Mouse (Mus musculus): ENCODE measurements around the gene Klhl41.
"Not testable (repeated sequence)": the region's sequence is repeated elsewhere in the genome, so short reads cannot be mapped to it uniquely, and the experiment has no call there.

The Klhl41 gene

DNA sequence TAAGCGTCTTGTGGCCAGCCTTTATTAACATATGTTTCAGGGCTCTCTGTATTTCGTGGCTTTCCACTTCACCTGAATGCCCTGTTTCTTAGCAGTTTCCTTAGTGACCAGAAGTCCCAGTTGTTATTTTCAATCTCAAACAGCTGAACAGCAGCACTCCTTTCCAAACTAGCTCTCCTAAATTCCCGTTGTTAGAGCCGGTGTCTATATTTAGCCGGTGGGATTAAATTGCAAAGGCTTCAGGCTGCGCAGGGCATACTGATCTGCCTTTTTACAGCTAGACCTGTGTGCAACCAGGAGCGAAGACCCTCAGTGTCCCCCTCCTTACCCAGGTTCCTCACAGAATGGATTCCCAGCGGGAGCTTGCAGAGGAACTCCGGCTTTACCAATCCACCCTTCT lies at the start of gene Klhl41:
TSS of gene Klhl41 (plus strand) at position 268 of the 400 bp plus-strand sequence.
- DNase-seq (ENCODE audit: low spot score): no peak

- DNase-seq (ENCODE audit: low spot score): no peak
These were observed 40.7 kb upstream of the Klhl41 start for GRCm38 (mm10) chr2:69629215-69629614.

DNA sequence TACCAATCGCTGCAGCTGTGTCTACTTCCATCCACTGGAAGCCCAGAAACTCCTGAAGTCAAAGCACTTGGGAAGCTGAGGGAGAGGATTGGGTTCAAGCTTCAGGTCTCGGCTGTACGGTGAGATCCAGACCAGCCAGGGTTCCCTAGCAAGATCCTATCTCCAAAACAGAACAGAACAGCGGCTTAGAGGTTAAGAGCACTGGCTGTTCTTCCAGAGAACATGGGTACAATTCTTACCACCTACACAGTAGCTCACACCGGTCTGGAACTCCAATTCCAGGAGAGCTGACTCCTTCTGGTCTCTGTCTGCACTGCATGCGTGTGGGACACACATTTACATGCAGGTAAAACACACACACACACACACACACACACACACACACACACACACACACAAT lies 40.0 kb upstream of the Klhl41 start:
- no peak for DNase-seq (ENCODE audit: low spot score)

DNA sequence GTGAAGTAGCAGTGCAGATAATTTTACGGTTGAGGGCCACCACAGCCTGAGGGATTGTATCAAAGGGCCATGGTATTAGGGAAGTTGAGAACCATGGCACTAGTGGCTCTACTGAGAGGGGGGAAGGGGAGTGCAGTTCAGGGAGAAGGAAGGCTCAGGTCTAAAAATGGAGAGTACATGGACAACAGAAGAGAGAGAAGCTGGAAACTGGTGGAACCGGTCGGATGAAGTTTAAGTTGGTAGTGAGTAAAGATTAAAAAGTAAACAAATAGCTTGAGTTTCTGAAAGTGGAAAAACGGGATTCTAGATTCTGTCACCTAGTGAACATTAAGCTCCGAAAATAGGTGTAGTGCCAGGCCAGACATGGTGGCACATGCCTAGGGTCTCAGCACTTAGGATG lies 39.1 kb upstream of the Klhl41 start:
- no peak for DNase-seq (ENCODE audit: low spot score)

GRCm38 (mm10) chr2:69631449-69631848 lies 38.5 kb upstream of the Klhl41 start:
- DNase-seq (ENCODE audit: low spot score): no peak

GRCm38 (mm10) chr2:69635064-69635701 lies 34.7 kb upstream of the Klhl41 start:
- DNase-seq (ENCODE audit: low spot score): no peak

- DNase-seq (ENCODE audit: low spot score): no peak
These were observed 34.1 kb upstream of the Klhl41 start for GRCm38 (mm10) chr2:69635807-69636206.

DNA sequence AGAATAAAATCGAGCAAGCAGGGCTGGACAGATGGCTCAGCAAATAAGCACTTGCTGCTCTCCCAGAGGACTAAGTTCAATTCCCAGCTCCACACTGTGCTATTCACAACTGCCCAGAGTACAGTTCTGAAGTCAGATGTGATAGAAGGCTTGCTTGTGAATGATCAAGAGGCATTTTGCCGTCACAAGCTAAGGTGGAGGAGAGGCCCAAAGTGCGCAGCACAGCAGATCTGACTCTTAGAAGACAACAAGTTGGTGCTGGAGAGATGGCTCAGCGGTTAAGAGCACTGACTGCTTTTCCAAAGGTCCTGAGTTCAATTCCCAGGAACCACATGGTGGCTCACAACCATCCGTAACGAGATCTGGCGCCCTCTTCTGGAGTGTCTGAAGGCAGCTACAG lies 31.9 kb upstream of the Klhl41 start:
- not testable (repeated sequence) for DNase-seq (ENCODE audit: low spot score)

DNA sequence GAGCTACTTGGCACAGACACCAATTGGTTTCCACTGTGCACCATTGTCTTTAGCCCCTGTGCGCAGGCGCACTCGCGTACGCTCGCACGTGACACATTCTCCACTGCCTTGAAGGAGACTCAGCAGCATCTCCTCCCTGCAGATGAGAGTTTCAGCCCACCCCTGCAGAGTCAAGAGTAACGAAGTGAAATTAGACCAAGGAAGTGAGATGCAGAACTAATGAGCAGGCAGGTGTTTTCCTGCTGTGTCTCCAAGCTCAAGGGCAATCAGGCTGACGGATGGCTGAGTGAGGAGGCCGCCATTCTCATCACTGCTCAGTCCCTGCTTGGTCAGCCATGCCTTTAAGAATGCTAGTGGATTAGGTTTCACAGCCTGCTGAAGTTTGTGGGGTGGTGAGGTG lies 29.8 kb upstream of the Klhl41 start:
- DNase-seq (ENCODE audit: low spot score): no peak

GRCm38 (mm10) chr2:69644968-69645617 lies 24.8 kb upstream of the Klhl41 start:
- DNase-seq (ENCODE audit: low spot score): no peak

GRCm38 (mm10) chr2:69646726-69647490 lies 23.0 kb upstream of the Klhl41 start, which contains the start of gene Bbs5:
TSS of gene Bbs5 (plus strand) at chr2:69647171.
- peak; percentile 72 for DNase-seq (ENCODE audit: low spot score)

DNA sequence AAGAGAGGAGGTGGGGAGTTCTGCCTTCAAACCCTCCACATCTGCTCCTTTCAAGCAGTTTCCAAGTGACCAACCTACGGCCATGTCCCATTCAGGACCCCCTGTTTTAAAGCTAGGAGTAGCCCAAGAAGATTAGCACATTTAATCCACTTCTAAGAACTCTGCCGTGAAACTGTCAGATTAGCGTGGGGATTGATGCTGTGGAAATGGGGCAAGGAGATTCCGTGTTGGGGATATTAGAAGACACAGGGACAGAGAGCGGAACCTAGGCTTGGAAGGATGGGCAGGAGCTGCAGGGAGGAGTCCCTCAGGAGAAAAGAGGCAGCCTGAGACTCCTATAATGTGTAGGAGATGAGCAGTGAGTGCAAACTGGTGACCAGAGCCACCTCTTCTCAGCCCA lies 20.2 kb upstream of the Klhl41 start:
- DNase-seq (ENCODE audit: low spot score): no peak

DNA sequence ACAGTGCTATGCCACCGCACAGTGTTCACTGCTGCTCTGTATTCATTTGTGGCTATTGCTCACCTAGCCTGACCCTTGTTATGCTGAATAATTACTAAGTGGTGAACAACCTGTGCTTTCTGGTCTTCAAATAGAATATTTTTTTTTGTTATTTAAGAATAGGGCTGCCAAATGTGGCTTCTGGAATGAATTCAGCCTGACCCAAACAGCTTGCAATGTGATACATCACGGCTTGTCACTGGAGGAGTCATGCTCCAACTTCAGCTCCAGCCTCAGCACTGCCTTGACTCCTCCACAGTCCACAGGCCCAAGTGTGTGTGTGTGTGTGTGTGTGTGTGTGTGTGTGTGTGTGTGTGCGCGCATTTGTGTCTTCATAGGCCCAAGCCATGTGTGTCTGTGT lies 10.6 kb upstream of the Klhl41 start:
- DNase-seq (ENCODE audit: low spot score): no peak

- no peak for DNase-seq (ENCODE audit: low spot score)
These were observed 6.0 kb upstream of the Klhl41 start for GRCm38 (mm10) chr2:69663827-69664476.

DNA sequence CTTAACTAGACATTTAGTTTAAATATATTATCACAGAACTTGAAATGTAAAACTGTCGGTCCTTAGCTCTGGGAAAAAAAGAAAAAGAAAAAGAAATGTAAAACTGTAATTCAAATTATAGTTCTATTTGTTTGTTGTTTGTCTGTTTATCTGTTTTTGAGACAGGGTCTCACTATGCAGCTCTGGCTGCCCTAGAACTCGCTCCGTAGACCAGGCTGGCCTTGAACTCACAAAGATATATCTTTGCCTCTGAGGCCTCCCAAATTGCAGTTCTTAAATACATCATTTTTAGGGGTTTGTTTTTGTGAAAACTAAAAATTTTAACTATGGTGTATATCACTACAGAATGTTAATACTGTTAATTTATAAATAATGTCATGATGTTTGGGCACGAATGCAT lies 2.3 kb upstream of the Klhl41 start:
- DNase-seq (ENCODE audit: low spot score): no peak

- no peak for DNase-seq (ENCODE audit: low spot score)
These were observed 1.5 kb upstream of the Klhl41 start for GRCm38 (mm10) chr2:69668414-69668813.

DNA sequence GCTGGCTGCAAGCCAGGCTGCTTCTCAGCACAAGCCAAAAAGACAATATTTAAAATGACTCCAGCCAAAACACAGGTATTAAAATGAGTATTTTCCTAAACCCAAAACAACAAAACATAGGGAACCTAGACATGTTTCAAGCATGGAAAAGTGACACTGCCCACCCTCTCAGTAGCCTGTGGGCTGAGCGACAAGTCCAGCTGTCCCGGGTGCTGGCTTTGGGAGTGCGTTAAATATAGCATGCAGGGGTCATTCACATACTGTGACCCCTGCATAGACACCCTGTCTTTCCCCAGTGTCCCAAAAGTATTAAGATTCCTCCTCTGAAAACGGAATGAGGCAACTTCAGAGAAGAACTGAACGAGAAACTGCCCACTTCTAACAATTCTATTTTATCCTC lies 3.8 kb downstream of the Klhl41 start:
- no peak for DNase-seq (ENCODE audit: low spot score)

GRCm38 (mm10) chr2:69675266-69675665 lies 5.3 kb downstream of the Klhl41 start:
- no peak for DNase-seq (ENCODE audit: low spot score)

DNA sequence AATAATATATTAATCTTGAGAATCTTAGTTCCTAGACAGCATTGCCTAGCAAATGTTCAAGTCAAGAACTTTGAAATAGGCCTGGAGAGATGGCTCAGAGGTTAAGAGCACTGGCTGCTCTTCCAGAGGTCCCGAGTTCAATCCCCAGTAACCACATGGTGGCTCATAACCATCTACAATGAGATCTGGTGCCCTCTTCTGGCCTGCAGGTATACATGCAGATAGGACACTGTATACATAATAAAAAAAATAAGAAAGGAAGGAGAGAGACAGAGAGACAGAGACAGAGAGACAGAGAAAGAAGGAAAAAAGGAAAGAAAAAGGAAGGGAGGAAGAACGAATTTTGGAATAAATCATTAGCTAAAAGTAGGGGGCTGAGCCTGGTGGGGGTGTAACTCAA lies 6.8 kb downstream of the Klhl41 start:
- DNase-seq (ENCODE audit: low spot score): no peak

- not testable (repeated sequence) for DNase-seq (ENCODE audit: low spot score)
These were observed 7.3 kb downstream of the Klhl41 start for GRCm38 (mm10) chr2:69677215-69677614.

GRCm38 (mm10) chr2:69679990-69680389 lies 10.1 kb downstream of the Klhl41 start:
- DNase-seq (ENCODE audit: low spot score): no peak

- DNase-seq (ENCODE audit: low spot score): no peak
These were observed 12.0 kb downstream of the Klhl41 start for GRCm38 (mm10) chr2:69681931-69682330.
